Mouse (Mus musculus) frontal cortex, adult (tissue): ENCODE data around the gene Wdr89.

ENCODE experiments used
- ATAC-seq: cut with Nextera tagmentation; 2 replicates; pipeline ENCODE4 v1.9.2; 2017; ENCODE audit warnings: mild to moderate bottlenecking, moderate library complexity, mixed read lengths; ENCODE audit not compliant: low TSS enrichment

The Wdr89 gene

DNA sequence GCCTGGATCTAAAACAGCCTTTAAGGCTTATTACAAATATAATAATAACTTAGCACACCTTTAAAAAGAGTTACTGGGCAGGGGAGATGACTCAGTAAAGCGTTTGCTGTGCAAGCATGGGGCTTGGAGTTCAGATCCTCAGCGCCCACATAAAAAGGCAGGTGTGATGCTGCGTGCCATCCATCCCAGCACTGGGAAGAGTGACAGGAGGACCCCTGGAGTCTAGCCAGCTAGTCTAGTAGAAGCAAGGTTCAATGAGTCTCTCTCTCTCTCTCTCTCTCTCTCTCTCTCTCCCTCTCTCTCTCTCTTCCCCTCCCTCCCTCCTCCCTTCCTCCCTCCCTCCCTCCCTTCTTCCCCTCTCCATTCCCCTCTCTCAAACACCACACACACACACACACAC lies 53.8 kb downstream of the Wdr89 start:
- no peak for ATAC-seq

- no peak; the same call in 1 of the 2 replicates for ATAC-seq
Observed at GRCm38 (mm10) chr12:75612711-75613110, 56.6 kb downstream of the Wdr89 start.

DNA sequence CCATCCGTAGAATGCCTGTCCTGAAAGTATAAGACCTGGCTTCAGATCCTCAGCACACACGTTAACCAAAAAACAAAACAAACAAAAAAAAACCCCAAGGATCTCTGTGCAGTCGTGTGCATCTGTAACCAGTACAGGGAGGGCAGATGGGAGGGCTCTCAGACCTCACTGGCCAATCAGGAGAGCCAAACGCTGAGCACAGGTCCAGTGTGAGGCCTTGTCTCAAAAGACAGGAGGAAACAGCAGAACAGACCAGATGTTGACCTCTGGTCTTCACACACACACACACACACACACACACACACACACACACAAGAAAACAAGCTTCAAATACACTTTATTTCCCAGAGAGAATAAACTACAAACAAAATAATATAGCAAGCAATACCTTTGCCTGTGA lies 69.8 kb downstream of the Wdr89 start:
- no peak for ATAC-seq

DNA sequence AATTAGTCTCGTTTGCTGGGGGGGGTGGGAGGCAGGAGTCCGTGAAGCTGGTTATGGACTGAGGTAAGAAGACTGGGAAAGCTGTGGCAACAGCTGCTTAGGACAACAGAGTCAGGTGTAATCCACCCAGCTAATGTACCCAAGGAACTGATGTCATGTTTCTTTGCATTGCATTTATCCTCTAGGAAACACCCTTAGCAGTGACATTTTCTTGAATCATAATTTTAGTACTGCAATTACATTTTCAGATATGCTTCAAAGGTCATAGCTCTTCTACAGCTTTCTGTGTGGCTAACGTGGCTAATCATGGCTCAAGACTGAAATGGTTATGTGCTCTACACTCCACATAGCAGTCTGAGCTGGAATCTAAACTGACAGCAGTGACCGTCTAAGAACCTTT lies 70.3 kb downstream of the Wdr89 start:
- ATAC-seq: no peak

- ATAC-seq: no peak
Observed at GRCm38 (mm10) chr12:75597707-75598106, 71.6 kb downstream of the Wdr89 start.

GRCm38 (mm10) chr12:75596154-75597002 lies 73.0 kb downstream of the Wdr89 start, which contains the start of gene Ppp2r5e:
Ppp2r5e (minus strand) TSS chr12:75596245.
- peak; percentile 94 for ATAC-seq

DNA sequence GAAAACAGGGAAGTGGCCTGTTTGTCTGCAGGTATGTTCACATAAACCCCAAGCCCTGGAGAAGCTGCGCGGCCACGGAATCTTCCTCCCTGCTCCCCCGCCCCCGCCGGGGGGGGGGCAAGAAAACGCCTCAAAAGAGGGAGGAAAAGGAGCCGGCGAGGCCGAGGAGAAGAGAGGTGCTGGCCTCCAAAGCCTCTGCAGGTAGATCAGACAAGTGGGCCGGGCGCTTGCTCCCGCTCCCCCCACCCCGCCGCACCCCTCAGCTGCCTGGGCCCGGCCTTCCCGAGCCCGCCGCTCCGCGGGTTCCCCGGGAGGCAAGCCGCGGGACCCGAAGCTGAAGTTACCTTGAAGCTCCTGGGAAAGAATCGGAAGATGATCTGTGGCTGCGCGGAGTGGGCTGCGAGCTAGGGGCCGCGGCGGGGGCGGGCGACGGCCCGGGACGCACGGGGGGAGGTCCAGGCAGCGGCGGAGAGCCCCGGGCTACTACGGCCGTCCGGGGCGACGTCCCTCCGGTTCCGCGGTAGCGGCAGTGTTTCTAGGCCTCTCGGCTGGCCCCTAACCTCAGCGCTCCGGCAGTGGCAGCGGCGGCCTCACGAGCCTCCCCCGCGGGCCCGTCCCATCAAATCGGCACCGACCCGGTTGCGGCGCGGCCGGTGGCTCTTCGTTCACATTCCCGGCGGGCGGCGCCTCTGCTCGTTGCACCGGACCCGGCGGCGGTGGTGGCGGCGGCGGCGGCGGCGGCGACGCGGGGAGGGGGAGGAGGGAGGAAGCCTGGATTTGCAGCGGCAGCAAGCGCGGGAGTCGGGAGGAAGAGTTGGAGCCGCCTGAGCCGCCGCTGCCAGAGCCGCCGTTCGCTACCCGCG lies 73.8 kb downstream of the Wdr89 start:
- ATAC-seq: peak; percentile 11; the same call in 1 of the 2 replicates

DNA sequence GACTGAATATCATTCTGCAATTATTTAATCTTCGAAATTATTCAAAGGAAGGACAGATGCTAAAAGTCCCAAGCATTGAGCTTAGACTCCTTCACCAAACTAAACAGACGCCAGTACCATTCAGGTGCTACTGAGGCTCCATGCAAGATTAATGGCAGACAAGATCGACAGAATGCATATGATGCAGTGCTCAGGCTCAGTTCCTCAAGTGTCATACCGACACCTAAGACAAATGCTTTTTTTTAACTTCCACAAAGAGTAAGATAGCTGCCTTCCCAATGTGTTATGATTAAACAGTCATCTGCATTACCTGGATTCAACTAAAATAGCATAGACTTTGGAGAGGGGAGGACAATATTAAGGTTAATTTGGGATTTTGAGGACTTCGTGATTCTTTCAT lies 74.9 kb downstream of the Wdr89 start:
- no peak for ATAC-seq

- no peak for ATAC-seq
Observed at GRCm38 (mm10) chr12:75593817-75594216, 75.5 kb downstream of the Wdr89 start.

DNA sequence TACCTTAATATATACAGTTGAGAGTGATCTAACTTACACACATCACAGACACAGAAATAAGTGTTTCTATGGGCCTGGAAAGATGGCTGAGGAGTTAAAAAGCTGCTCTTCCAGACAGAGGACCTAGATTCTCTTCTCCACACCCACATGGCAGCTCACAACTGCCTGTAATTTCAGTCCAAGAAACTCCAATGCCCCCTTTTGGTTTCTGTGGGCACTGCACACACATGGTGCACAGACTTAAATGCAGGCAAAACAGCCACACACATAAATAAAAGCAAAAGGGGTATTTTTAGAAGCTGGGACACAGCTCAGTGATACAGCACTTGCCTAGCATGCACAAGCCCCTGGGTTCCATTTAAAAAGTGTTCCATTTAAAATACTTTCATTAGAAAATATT lies 81.8 kb downstream of the Wdr89 start:
- no peak for ATAC-seq

GRCm38 (mm10) chr12:75583776-75584175 lies 85.6 kb downstream of the Wdr89 start:
- ATAC-seq: no peak
